Mouse (Mus musculus): ENCODE measurements around the gene Idh3b.

DNA sequence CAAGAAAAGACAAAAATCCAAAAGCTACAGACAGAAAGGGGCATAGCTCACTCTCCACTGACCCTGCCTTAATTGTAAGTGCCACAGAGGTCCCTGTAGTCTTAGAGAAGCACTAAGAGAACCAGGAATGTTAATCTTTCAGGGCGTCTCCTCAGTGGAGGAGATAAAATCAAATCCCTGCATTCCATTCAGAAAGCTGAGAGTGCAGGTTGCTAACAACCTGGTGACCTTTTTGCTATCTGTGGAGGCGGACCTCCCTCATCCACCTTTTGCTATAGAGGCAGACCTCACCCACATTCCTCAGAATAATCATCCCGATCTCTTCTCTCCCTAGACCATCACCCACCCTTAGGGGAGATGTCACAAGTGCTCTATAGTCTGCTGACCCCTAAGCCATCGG is 4.7 kb upstream of the Idh3b start:
- TF ChIP-seq CTCF (IDR thresholded peaks at IDR 0.05; ENCODE audit: low read depth) = no peak
- no peak for TF ChIP-seq EP300 (optimal IDR thresholded peaks at IDR 0.05)
